Mouse (Mus musculus) lung, postnatal 0 days (tissue): ENCODE data around the gene Abr.

ENCODE experiments used
- CTCF ChIP-seq: IDR thresholded peaks from 2 replicates; pipeline ENCODE4 v1.5.1; 2016; ENCODE audit warnings: antibody characterized with exemption, mild to moderate bottlenecking
- EP300 ChIP-seq: IDR thresholded peaks from 2 replicates; pipeline ENCODE4 v1.6.1; 2016; ENCODE audit warnings: antibody characterized with exemption, mild to moderate bottlenecking, control low read depth

DNA sequence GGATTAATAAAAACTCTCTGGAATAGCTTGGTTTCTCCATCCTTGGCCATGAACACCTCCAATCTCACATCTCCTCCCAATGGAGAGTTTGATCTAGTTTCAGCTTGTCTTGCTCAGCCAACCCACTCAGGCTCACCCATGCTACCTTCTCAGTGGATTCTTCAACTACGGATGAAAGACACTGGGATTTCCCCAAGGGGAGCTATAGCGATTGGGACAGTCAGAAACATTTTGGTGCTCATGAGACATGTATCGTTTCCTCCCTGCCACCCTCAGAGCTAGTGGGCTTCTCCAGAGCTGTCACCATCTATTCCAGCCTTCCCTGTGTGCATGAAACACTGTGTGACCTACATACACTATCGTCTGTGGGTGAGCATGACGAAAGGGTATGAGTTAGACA is 160.4 kb downstream of the Abr start:
- TF ChIP-seq EP300 (no peak), CTCF (no peak)
